Mouse (Mus musculus) kidney, embryonic 15.5 days (tissue): ENCODE data around the gene Crybg2. TPM values are rescaled to one million over a fixed set of nuclear protein-coding genes. Genes with fewer than 3 reads are reported as not detected.

Source experiments
- ATAC-seq: fragments of 200-750 bp; cut with Nextera tagmentation; replicated peaks from 2 replicates; pipeline ENCODE4 v1.8.0; 2017; ENCODE audit warnings: moderate TSS enrichment; ENCODE audit not compliant: low FRiP score
- H3K27ac ChIP-seq: fragments of 300-500 bp; sonication (generic); 2 replicates; pipeline ENCODE4 v1.5.1; 2015; ENCODE audit warnings: mild to moderate bottlenecking, inconsistent platforms
- H3K27me3 ChIP-seq: fragments of 300-500 bp; sonication (generic); 2 replicates; pipeline ENCODE4 v1.6.1; 2015; ENCODE audit warnings: inconsistent platforms
- H3K36me3 ChIP-seq: fragments of 300-500 bp; sonication (generic); 2 replicates; pipeline ENCODE4 v1.6.1; 2015; ENCODE audit warnings: inconsistent platforms
- H3K4me1 ChIP-seq: fragments of 300-500 bp; sonication (generic); 2 replicates; pipeline ENCODE4 v1.6.1; 2015; ENCODE audit warnings: inconsistent platforms
- H3K4me2 ChIP-seq: fragments of 300-500 bp; sonication (generic); 2 replicates; pipeline ENCODE4 v1.6.1; 2015; ENCODE audit warnings: moderate library complexity, mild to moderate bottlenecking, inconsistent platforms
- H3K4me3 ChIP-seq: fragments of 300-500 bp; sonication (generic); replicated peaks from 2 replicates; pipeline ENCODE4 v1.5.1; 2015; ENCODE audit warnings: mild to moderate bottlenecking, inconsistent platforms
- H3K9ac ChIP-seq: fragments of 300-500 bp; sonication (generic); 2 replicates; pipeline ENCODE4 v1.6.1; 2015; ENCODE audit warnings: mild to moderate bottlenecking, inconsistent platforms
- H3K9me3 ChIP-seq: fragments of 300-500 bp; sonication (generic); replicated peaks from 2 replicates; pipeline ENCODE4 v1.6.1; 2016; ENCODE audit warnings: inconsistent platforms
- WGBS: fragments of 180-500 bp; shearing (Covaris S2); methylation state at CpG from one replicate; pipeline ENCODE4 v1.1.7; 2015; ENCODE audit warnings: mixed read lengths; 5-methylcytosine and 5-hydroxymethylcytosine counted together
- polyA plus RNA-seq: library from polyadenylated mRNA; unstranded; fragments of >200 nt; fragmentation: Nextera tagmentation; extraction: Ambion mirVana; gene quantifications from 2 replicates; pipeline ENCODE4 v1.2.1, GENCODE M21; 2015

Gene Crybg2
- polyA plus RNA-seq, 1 experiment from 2014 or later: 3.9 TPM

GRCm38 (mm10) chr4:134020621-134021020 lies 40.0 kb upstream of the Crybg2 start:
- peaks cover 42% of the 10 kb centered on the region for H3K4me1 ChIP-seq
- ATAC-seq: no peak
- 2% methylated on average over 11 of the region's 11 CpGs for WGBS

GRCm38 (mm10) chr4:134025802-134026201 lies 34.8 kb upstream of the Crybg2 start:
- no peaks in the 10 kb centered on the region; the same call in 1 of the 2 replicates for H3K9me3 ChIP-seq
- H3K27me3 ChIP-seq: no peaks in the 10 kb centered on the region
- no peaks in the 10 kb centered on the region for H3K4me1 ChIP-seq
- no peak overlapping the region for H3K4me3 ChIP-seq
- 50% methylated on average over 9 of the region's 9 CpGs for WGBS
- no peak overlapping the region for H3K9ac ChIP-seq
- no peak overlapping the region for H3K27ac ChIP-seq
- no peak for ATAC-seq
- no peaks in the 10 kb centered on the region for H3K36me3 ChIP-seq
- no peak overlapping the region for H3K4me2 ChIP-seq

More at GRCm38 (mm10) chr4:134020621-134021020, 40.0 kb upstream of the Crybg2 start:
- Histone ChIP-seq H3K27ac (no peak overlapping the region), H3K9me3 (no peaks in the 10 kb centered on the region), H3K4me2 (no peak overlapping the region), H3K4me3 (no peak overlapping the region), H3K27me3 (peaks cover 48% of the 10 kb centered on the region), H3K9ac (no peak overlapping the region), H3K36me3 (no peaks in the 10 kb centered on the region)

GRCm38 (mm10) chr4:134035953-134036352 lies 24.7 kb upstream of the Crybg2 start:
- H3K9ac ChIP-seq: no peak overlapping the region
- 0 out of 2 replicates have a peak, but pooled peaks have one; percentile 36 for ATAC-seq
- H3K4me2 ChIP-seq: no peak overlapping the region
- H3K27ac ChIP-seq: no peak overlapping the region
- 6% methylated on average over 16 of the region's 16 CpGs for WGBS
- H3K4me3 ChIP-seq: no peak overlapping the region
- no peaks in the 10 kb centered on the region for H3K36me3 ChIP-seq
- H3K9me3 ChIP-seq: no peaks in the 10 kb centered on the region
- no peaks in the 10 kb centered on the region for H3K27me3 ChIP-seq
- H3K4me1 ChIP-seq: peaks cover 6% of the 10 kb centered on the region

GRCm38 (mm10) chr4:134041317-134042123 lies 19.1 kb upstream of the Crybg2 start:
- 35% methylated on average over 9 of the region's 9 CpGs for WGBS
- Histone ChIP-seq H3K36me3 (no peaks in the 10 kb centered on the region), H3K4me2 (0 out of 2 replicates have a peak overlapping the region, but pooled peaks have one; percentile 17), H3K4me3 (no peak overlapping the region), H3K27ac (0 out of 2 replicates have a peak overlapping the region, but pooled peaks have one; percentile 4), H3K27me3 (no peaks in the 10 kb centered on the region), H3K9ac (no peak overlapping the region), H3K4me1 (peaks cover 8% of the 10 kb centered on the region), H3K9me3 (no peaks in the 10 kb centered on the region)
- 0 out of 2 replicates have a peak, but pooled peaks have one; percentile 18 for ATAC-seq

- Histone ChIP-seq H3K27me3 (no peaks in the 10 kb centered on the region), H3K9ac (no peak overlapping the region), H3K27ac (no peak overlapping the region), H3K4me1 (peaks cover 8% of the 10 kb centered on the region), H3K9me3 (no peaks in the 10 kb centered on the region), H3K36me3 (no peaks in the 10 kb centered on the region), H3K4me2 (no peak overlapping the region), H3K4me3 (no peak overlapping the region)
- no peak for ATAC-seq
- 62% methylated on average over 2 of the region's 2 CpGs for WGBS
Measured at GRCm38 (mm10) chr4:134043041-134043440, 17.6 kb upstream of the Crybg2 start.

GRCm38 (mm10) chr4:134047648-134048047 lies 13.0 kb upstream of the Crybg2 start:
- Histone ChIP-seq H3K4me1 (peaks cover 7% of the 10 kb centered on the region; the same call in 1 of the 2 replicates), H3K9ac (no peak overlapping the region), H3K4me3 (no peak overlapping the region), H3K4me2 (no peak overlapping the region), H3K9me3 (no peaks in the 10 kb centered on the region), H3K36me3 (no peaks in the 10 kb centered on the region), H3K27ac (no peak overlapping the region), H3K27me3 (no peaks in the 10 kb centered on the region)
- ATAC-seq: no peak
- WGBS: 47% methylated on average over 5 of the region's 5 CpGs

- Histone ChIP-seq H3K27me3 (no peaks in the 10 kb centered on the region), H3K9me3 (no peaks in the 10 kb centered on the region), H3K4me2 (no peak overlapping the region), H3K27ac (no peak overlapping the region), H3K4me3 (no peak overlapping the region), H3K36me3 (no peaks in the 10 kb centered on the region), H3K4me1 (peaks cover 10% of the 10 kb centered on the region; the same call in 1 of the 2 replicates), H3K9ac (no peak overlapping the region)
- WGBS: 82% methylated on average over 5 of the region's 5 CpGs
- no peak for ATAC-seq
Measured at GRCm38 (mm10) chr4:134051912-134052311, 8.7 kb upstream of the Crybg2 start.

GRCm38 (mm10) chr4:134052560-134052959 lies 8.1 kb upstream of the Crybg2 start:
- Histone ChIP-seq H3K4me3 (no peak overlapping the region), H3K27ac (no peak overlapping the region), H3K9me3 (no peaks in the 10 kb centered on the region), H3K36me3 (no peaks in the 10 kb centered on the region), H3K9ac (no peak overlapping the region), H3K4me2 (no peak overlapping the region), H3K4me1 (peaks cover 10% of the 10 kb centered on the region; the same call in 1 of the 2 replicates), H3K27me3 (no peaks in the 10 kb centered on the region)
- ATAC-seq: no peak
- WGBS: 30% methylated on average over 8 of the region's 8 CpGs

GRCm38 (mm10) chr4:134053538-134053937 lies 7.1 kb upstream of the Crybg2 start, which contains the start of gene Zfp683:
Zfp683 (plus strand) TSS chr4:134053838.
- no peak within 1 kb of the TSS for H3K27ac ChIP-seq

GRCm38 (mm10) chr4:134058166-134058715 lies 2.4 kb upstream of the Crybg2 start:
- H3K27ac ChIP-seq: no peak overlapping the region
- H3K9ac ChIP-seq: no peak overlapping the region
- 31% methylated on average over 14 of the region's 14 CpGs for WGBS
- peaks cover 9% of the 10 kb centered on the region for H3K4me1 ChIP-seq
- no peak for ATAC-seq
- H3K4me2 ChIP-seq: peak overlapping the region; percentile 36
- 0 out of 2 replicates have a peak, but pooled peaks cover 6% of the 10 kb centered on the region for H3K27me3 ChIP-seq
- H3K36me3 ChIP-seq: no peaks in the 10 kb centered on the region
- no peaks in the 10 kb centered on the region for H3K9me3 ChIP-seq
- peak overlapping the region; percentile 16; the same call in 1 of the 2 replicates for H3K4me3 ChIP-seq

More at GRCm38 (mm10) chr4:134053538-134053937, 7.1 kb upstream of the Crybg2 start, which contains the start of gene Zfp683:
- no peak within 1 kb of the TSS for H3K4me3 ChIP-seq
- H3K36me3 ChIP-seq: no peaks in the 10 kb centered on the region
- peaks cover 16% of the 10 kb centered on the region for H3K4me1 ChIP-seq
- H3K27me3 ChIP-seq: no peaks in the 10 kb centered on the region
- no peak for ATAC-seq
- WGBS: 82% methylated on average over 3 of the region's 3 CpGs
- no peak within 1 kb of the TSS for H3K9ac ChIP-seq
- H3K9me3 ChIP-seq: no peaks in the 10 kb centered on the region
- H3K4me2 ChIP-seq: no peak within 1 kb of the TSS

- H3K9me3 ChIP-seq: no peaks in the 10 kb centered on the region
- H3K4me3 ChIP-seq: no peak overlapping the region
- 82% methylated on average over 6 of the region's 6 CpGs for WGBS
- H3K9ac ChIP-seq: no peak overlapping the region
- H3K36me3 ChIP-seq: no peaks in the 10 kb centered on the region
- no peak for ATAC-seq
- H3K4me1 ChIP-seq: peaks cover 9% of the 10 kb centered on the region
- no peak overlapping the region for H3K27ac ChIP-seq
- H3K4me2 ChIP-seq: no peak overlapping the region
- H3K27me3 ChIP-seq: 0 out of 2 replicates have a peak, but pooled peaks cover 6% of the 10 kb centered on the region
Measured at GRCm38 (mm10) chr4:134058908-134059307, 1.7 kb upstream of the Crybg2 start.

- Histone ChIP-seq H3K4me1 (peaks cover 16% of the 10 kb centered on the region), H3K4me2 (no peak overlapping the region), H3K36me3 (no peaks in the 10 kb centered on the region), H3K27ac (no peak overlapping the region), H3K9ac (no peak overlapping the region), H3K9me3 (no peaks in the 10 kb centered on the region), H3K4me3 (no peak overlapping the region), H3K27me3 (peaks cover 23% of the 10 kb centered on the region)
- WGBS: 66% methylated on average over 18 of the region's 18 CpGs
- ATAC-seq: no peak
Measured at GRCm38 (mm10) chr4:134061166-134061830, 683 bp downstream of the Crybg2 start.
